Mouse (Mus musculus) kidney, adult 9 months (tissue): ENCODE results near the gene Mak.
A peak's percentile ranks its signal among the peaks of the same experiment; 100 is the strongest.

Experiments
- DNase-seq: peaks from one replicate; pipeline ENCODE4 v3.0.0; 2022

The Mak gene

DNA sequence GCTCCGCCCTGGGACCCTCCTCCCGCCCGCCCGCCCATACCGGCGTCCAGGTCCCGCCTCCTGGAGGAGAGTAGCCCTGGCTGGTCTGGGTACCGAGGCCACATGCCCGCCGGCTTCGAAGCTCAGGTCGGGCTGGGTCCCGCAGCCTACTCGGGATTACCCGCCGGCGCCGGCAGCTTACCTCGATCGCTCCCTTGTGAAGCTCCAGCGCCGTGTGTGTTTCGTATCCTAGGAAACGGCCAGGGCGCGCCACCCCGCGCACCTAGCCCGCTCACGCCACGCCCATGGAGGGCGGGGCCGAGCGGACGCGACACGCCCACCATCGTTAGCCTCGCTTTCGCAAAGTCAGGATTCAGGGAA lies at the start of gene Mak:
Gene Mak (minus strand): TSS at position 286 of the 360 bp plus-strand sequence.
- peak; percentile 73 for DNase-seq

- DNase-seq, result no peak
These were observed 49.6 kb upstream of the Mak start for GRCm38 (mm10) chr13:41129061-41129460.

GRCm38 (mm10) chr13:41128326-41128725 lies 48.8 kb upstream of the Mak start:
- DNase-seq, result no peak

DNA sequence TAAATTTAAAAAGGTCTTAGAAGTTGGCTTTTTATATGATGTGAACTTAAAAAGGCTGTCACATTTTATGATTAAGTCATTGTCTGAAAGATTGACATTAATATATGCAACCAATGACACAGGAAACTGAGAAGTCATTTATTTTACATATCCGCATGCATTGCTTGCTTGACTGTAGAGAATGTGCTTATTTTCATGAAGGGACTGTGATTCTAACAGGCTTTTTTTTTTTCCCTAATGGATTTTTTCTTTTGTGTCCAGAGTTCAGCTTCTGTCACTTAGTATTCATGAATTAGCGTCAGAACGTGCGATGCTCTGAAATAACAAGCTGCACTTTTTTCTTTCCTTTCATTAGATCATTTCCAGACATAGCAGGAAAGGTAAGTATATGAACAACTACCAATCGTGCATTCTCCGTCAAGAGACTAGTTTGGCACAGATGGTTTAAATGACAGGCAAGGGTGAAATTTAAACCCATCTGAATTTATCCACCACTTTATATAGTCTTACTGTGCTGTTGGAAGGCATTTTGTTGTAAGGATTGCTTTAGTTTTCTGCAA lies 44.2 kb upstream of the Mak start:
- DNase-seq, result no peak

- DNase-seq, result no peak
These were observed 39.8 kb upstream of the Mak start for GRCm38 (mm10) chr13:41119152-41119945.

DNA sequence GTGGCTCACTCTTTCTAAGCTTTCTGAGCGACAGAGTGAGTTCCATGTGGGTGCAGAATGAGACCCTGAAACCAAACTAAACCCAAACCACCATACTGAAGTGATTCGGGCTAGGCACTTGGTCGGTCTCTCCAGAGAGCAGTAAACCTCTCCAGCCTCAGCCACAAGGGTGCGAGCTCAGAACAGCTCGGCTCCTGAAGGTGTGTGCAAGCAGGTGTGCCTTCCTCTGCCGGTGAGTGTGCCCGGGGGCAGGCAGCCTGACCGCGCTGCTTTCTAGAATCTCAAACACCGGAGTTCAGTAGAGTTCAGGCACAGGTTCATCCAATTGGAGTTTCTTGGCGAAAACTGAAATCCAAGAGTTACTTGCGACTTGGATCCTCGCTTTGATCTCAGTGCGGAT lies 34.4 kb upstream of the Mak start, which contains the start of gene Sycp2l:
Gene Sycp2l (plus strand): TSS at position 368 of the 400 bp plus-strand sequence.
- no peak for DNase-seq

GRCm38 (mm10) chr13:41110935-41111334 lies 31.4 kb upstream of the Mak start, which contains the start of gene Gcm2:
Gene Gcm2 (minus strand): TSS chr13:41111035.
- no peak for DNase-seq

GRCm38 (mm10) chr13:41105541-41105940 lies 26.0 kb upstream of the Mak start:
- no peak for DNase-seq

- no peak for DNase-seq
These were observed 24.5 kb upstream of the Mak start for GRCm38 (mm10) chr13:41103841-41104525.

- DNase-seq, result no peak
These were observed 20.5 kb upstream of the Mak start for GRCm38 (mm10) chr13:41100031-41100430.

DNA sequence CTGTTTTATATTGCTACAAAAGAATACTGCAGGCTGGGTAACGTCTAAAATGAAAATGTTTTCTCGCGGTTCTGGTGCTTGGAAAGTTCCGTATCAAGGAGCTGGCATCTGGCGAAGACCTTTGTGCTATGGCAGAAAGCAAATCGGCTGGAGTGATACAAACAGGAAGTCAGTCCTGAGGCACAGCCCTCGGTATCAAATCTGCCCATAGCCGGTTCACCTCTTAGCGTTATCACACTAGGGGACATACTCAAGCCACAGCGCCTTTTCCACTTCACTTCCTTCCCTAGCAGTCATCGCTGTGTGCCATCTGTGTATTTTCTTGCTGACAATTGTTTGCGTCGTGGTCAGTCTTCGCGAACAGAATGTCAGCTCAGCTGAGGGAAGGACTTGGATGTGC lies 18.8 kb upstream of the Mak start:
- no peak for DNase-seq

DNA sequence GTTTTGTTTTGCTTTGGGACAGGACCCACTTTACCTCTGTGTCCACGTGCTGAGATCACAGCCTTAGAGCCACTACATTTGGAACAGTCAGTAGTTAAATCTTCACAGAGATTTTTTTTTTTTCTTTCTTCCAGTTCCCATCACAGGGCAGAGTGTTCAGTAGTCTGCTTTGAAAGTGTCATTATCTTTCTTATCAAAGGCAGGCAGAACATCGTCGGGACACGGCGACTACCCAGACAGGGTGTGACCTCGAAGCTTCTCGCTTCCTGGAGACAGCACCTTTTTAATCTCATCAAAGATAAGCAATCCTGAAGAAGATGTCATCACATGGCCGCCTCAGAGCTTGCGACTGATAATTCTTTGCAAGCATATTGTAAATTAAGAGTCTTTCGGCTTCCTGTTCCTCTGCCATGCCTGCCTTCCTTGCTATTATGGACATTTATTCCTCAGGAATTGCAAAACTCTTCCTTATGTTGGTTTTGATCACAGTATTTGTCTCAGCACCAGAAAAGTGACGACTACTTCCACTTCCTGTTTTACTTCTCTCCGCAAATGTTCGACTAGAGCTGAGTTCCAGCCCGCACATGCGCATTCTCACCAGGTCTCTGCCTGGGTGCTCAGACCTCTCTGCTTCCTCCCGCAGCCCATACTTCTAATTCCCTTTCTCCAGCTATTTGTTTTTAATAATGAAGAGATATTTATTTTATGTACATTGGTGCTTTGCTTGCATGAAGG lies 18.0 kb upstream of the Mak start:
- DNase-seq, result no peak

DNA sequence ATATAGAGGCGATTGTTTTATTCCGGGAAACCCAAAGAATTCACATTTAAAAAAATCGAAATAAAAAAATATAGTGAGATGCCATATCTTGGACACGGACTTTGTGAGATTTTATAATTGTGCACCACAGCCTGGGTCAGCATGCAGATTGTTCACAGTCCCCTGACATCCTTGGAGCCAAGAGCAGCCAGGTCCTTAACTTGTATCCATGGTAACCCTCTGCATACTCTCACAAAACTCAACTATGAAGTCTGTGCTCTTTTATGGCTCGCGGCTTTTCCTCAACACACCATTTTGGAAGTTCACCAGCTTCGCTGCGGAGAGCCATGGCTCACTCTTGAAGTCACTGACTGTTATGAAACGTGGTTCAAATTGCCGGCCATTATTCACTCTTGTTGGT lies 14.7 kb upstream of the Mak start:
- DNase-seq, result no peak

GRCm38 (mm10) chr13:41091271-41091670 lies 11.8 kb upstream of the Mak start:
- DNase-seq, result no peak

GRCm38 (mm10) chr13:41088746-41089145 lies 9.2 kb upstream of the Mak start:
- DNase-seq, result no peak

DNA sequence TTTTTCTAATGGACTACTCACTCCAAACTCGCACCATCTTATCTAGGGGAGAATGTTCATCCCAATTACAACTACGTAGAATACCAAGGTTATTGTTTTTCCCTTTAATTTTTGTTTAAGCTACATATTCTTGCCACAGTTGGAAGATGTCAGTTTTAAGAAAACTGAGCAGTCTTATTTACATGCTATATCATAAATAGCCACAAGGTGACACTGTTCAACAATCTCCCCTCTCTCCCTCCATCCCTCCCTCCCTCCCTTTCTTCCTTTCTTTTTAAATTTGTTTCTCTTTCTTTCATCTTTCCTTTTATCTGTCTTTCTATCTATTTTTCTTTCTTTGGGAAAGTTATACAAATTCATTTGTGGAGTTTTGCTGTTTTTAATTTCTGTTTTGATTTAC lies 5.6 kb upstream of the Mak start:
- DNase-seq, result no peak

DNA sequence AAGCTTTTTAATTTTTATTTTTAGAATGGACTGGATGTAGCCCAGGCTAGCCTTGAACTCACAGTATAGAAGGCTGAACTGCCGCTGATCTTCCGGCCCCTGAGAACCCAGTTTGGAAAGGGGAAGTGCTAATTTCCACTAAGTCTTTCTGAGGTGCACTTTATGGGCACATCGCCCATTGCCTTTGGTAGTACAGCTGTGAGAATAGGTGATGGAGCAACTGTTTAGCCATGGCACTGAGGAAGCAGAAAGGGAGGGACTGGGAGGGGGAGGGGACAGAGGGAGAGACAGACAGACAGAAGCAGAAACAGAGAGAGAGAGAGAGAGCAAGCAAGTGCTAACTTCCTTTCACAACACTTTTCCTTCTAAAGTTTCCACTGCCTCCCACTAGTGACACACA lies 5.0 kb upstream of the Mak start:
- no peak for DNase-seq

- no peak for DNase-seq
These were observed 1.2 kb upstream of the Mak start for GRCm38 (mm10) chr13:41080700-41081099.

DNA sequence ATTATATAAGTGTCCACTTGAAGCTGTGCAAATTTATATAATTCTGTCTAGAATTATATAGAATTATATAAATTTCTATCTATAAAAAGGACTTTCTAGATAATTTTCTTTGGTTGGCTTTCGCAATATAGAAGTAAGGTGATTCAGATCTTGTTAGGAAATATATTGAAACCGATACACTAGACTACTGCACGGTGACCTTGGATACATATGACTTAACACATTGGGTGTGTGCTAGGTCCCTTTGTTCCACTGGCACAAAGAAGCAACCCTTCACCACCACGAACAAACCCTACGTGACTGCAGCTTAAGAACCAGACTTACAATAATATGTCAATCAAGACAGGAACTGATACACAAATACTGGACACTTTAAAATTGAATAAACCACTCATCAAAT lies 353 bp upstream of the Mak start:
- no peak for DNase-seq

GRCm38 (mm10) chr13:41078690-41079420 lies 651 bp downstream of the Mak start:
- DNase-seq, result no peak

- DNase-seq, result no peak
These were observed 1.6 kb downstream of the Mak start for GRCm38 (mm10) chr13:41077921-41078320.

DNA sequence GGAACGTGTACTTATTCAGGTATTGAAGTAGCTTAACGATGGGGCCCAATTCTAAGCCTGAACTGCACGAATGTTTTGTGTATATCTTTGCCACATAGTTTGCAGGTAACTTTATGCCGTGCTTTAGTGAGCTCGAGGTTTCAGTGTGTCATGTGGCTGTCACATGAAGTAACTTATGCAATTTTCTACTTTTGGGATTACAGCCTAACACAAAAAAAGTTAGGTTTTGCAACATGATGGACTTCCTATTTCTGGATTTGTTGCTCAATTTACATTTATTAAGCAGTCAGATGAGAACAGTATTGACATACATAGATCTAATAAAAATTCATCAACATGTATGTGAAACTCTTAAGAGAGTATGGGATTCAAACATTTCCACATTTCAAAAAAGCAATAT lies 5.7 kb downstream of the Mak start:
- DNase-seq, result no peak

- DNase-seq, result no peak
These were observed 7.9 kb downstream of the Mak start for GRCm38 (mm10) chr13:41071617-41072016.
